Mouse (Mus musculus) large intestine, adult 2 months (tissue): ENCODE data around the gene Krtap26-1. TPM values are rescaled to one million over a fixed set of nuclear protein-coding genes. Genes with fewer than 3 reads are reported as not detected.

Experiments
- DNase-seq: peaks from one replicate; pipeline ENCODE4 v3.0.0-alpha.2; 2012; ENCODE audit warnings: low read depth, low spot score
- WGBS: fragments of 180-500 bp; shearing (Covaris S2); methylation state at CpG from one replicate; pipeline ENCODE4 v1.1.7; 2018; 5-methylcytosine and 5-hydroxymethylcytosine counted together
- polyA plus RNA-seq: library from polyadenylated mRNA; depleted of rRNA; stranded (reverse); fragments of >200 nt; gene quantifications from 2 replicates; pipeline ENCODE4 v1.2.3, GENCODE M21; 2012; rRNA removed

Gene Krtap26-1
- polyA plus RNA-seq, result not detected in 2 replicates

- 78% methylated on average over 10 of the region's 10 CpGs for WGBS
Measured at GRCm38 (mm10) chr16:88647358-88647846, at the start of gene Krtap26-1. Gene Krtap26-1 (minus strand): TSS chr16:88647796.

GRCm38 (mm10) chr16:88696256-88696655 lies 48.7 kb upstream of the Krtap26-1 start:
- 34% methylated on average over 4 of the region's 4 CpGs for WGBS
- DNase-seq, result no peak

More at GRCm38 (mm10) chr16:88647358-88647846, at the start of gene Krtap26-1:
- no peak for DNase-seq

GRCm38 (mm10) chr16:88681282-88681681 lies 33.7 kb upstream of the Krtap26-1 start:
- DNase-seq, result no peak
- WGBS, result 76% methylated on average over 2 of the region's 2 CpGs

GRCm38 (mm10) chr16:88679099-88679498 lies 31.5 kb upstream of the Krtap26-1 start:
- WGBS, result 90% methylated on average over 6 of the region's 6 CpGs
- DNase-seq, result no peak

GRCm38 (mm10) chr16:88671571-88671970 lies 24.0 kb upstream of the Krtap26-1 start, which contains the start of gene Krtap27-1:
Gene Krtap27-1 (minus strand): TSS chr16:88671671.
- no peak for DNase-seq
- WGBS, result 93% methylated on average over 4 of the region's 4 CpGs

- 21% methylated on average over 1 of the region's 1 CpGs for WGBS
- no peak for DNase-seq
Measured at GRCm38 (mm10) chr16:88657426-88657825, 9.8 kb upstream of the Krtap26-1 start.

GRCm38 (mm10) chr16:88651952-88652351 lies 4.4 kb upstream of the Krtap26-1 start:
- 27% methylated on average over 2 of the region's 2 CpGs for WGBS
- DNase-seq, result no peak

GRCm38 (mm10) chr16:88651082-88651481 lies 3.5 kb upstream of the Krtap26-1 start:
- peak; percentile 70 for DNase-seq
- WGBS, result 20% methylated on average over 1 of the region's 1 CpGs

- 72% methylated on average over 8 of the region's 8 CpGs for WGBS
- DNase-seq, result no peak
Measured at GRCm38 (mm10) chr16:88646366-88647111, 1.1 kb downstream of the Krtap26-1 start.

- WGBS, result 83% methylated on average over 3 of the region's 3 CpGs
- no peak for DNase-seq
Measured at GRCm38 (mm10) chr16:88640053-88640452, 7.5 kb downstream of the Krtap26-1 start.

GRCm38 (mm10) chr16:88635142-88635541 lies 12.5 kb downstream of the Krtap26-1 start:
- WGBS, result 16% methylated on average over 4 of the region's 4 CpGs
- DNase-seq, result no peak

GRCm38 (mm10) chr16:88631474-88631873 lies 16.1 kb downstream of the Krtap26-1 start:
- WGBS, result 30% methylated on average over 4 of the region's 4 CpGs
- peak; percentile 93 for DNase-seq

GRCm38 (mm10) chr16:88627566-88627965 lies 20.0 kb downstream of the Krtap26-1 start, which contains the start of gene 2310079G19Rik:
Gene 2310079G19Rik (minus strand): TSS chr16:88627666.
- WGBS, result 93% methylated on average over 4 of the region's 4 CpGs
- no peak for DNase-seq

- 82% methylated on average over 4 of the region's 4 CpGs for WGBS
- DNase-seq, result no peak
Measured at GRCm38 (mm10) chr16:88612712-88613111, 34.9 kb downstream of the Krtap26-1 start.

GRCm38 (mm10) chr16:88611922-88612321 lies 35.7 kb downstream of the Krtap26-1 start, which contains the start of gene Krtap24-1:
Gene Krtap24-1 (minus strand): TSS chr16:88612279.
- whole genome bisulfite sequencing, result 70% methylated on average over 8 of the region's 8 CpGs

GRCm38 (mm10) chr16:88604570-88604969 lies 43.0 kb downstream of the Krtap26-1 start:
- no peak for DNase-seq
- 79% methylated on average over 6 of the region's 6 CpGs for WGBS

More at GRCm38 (mm10) chr16:88611922-88612321, 35.7 kb downstream of the Krtap26-1 start, which contains the start of gene Krtap24-1:
- no peak for DNase-seq

GRCm38 (mm10) chr16:88602464-88602863 lies 45.1 kb downstream of the Krtap26-1 start:
- WGBS, result 64% methylated on average over 1 of the region's 1 CpGs
- DNase-seq, result no peak

- WGBS, result 20% methylated on average over 8 of the region's 8 CpGs
- peak; percentile 72 for DNase-seq
Measured at GRCm38 (mm10) chr16:88600303-88600702, 47.3 kb downstream of the Krtap26-1 start.

- peak; percentile 73 for DNase-seq
- WGBS, result 6% methylated on average over 16 of the region's 16 CpGs
Measured at GRCm38 (mm10) chr16:88599504-88600237, 47.9 kb downstream of the Krtap26-1 start.
